Mouse (Mus musculus) midbrain, postnatal 0 days (tissue): ENCODE measurements at regions not wholly inside any gene's neighbourhood (a gene's known extent, or its start where the extent isn't known, plus 50 kb on each side); places are given as distances from the start of the nearest gene placed in this dataset.

Experiments used
- ATAC-seq: fragments of 200-750 bp; cut with Nextera tagmentation; 2 replicates; pipeline ENCODE4 v1.8.0; 2017; ENCODE audit warnings: moderate number of reproducible peaks, mild to moderate bottlenecking, moderate TSS enrichment, moderate library complexity; ENCODE audit not compliant: low FRiP score
- DNase-seq: peaks from one replicate; pipeline ENCODE4 v3.0.0-alpha.2; 2015; ENCODE audit warnings: low spot score
- H3K27ac ChIP-seq: fragments of 300-500 bp; sonication (generic); 2 replicates; pipeline ENCODE4 v1.5.1; 2014; ENCODE audit warnings: low read depth, mild to moderate bottlenecking, low read length, mixed read lengths
- H3K27me3 ChIP-seq: fragments of 300-500 bp; sonication (generic); 2 replicates; pipeline ENCODE4 v1.6.1; 2014; ENCODE audit warnings: low read length, control low read depth, mixed read lengths; ENCODE audit not compliant: insufficient read depth
- H3K36me3 ChIP-seq: fragments of 300-500 bp; sonication (generic); 2 replicates; pipeline ENCODE4 v1.6.1; 2014; ENCODE audit warnings: low read length, control low read depth, mixed read lengths; ENCODE audit not compliant: insufficient read depth
- H3K4me1 ChIP-seq: fragments of 300-500 bp; sonication (generic); 2 replicates; pipeline ENCODE4 v1.6.1; 2014; ENCODE audit warnings: mild to moderate bottlenecking, control low read depth, antibody characterized with exemption, low read length, mixed read lengths; ENCODE audit not compliant: insufficient read depth
- H3K4me2 ChIP-seq: fragments of 300-500 bp; sonication (generic); 2 replicates; pipeline ENCODE4 v1.6.1; 2014; ENCODE audit warnings: low read depth, mild to moderate bottlenecking, low read length, mixed read lengths; ENCODE audit not compliant: poor library complexity, severe bottlenecking
- H3K4me3 ChIP-seq: fragments of 300-500 bp; sonication (generic); 2 replicates; pipeline ENCODE4 v1.5.1; 2014; ENCODE audit warnings: low read depth, mild to moderate bottlenecking, low read length, moderate library complexity
- H3K9ac ChIP-seq: fragments of 300-500 bp; sonication (generic); replicated peaks from 2 replicates; pipeline ENCODE4 v1.6.1; 2014; ENCODE audit warnings: mild to moderate bottlenecking, low read length, moderate library complexity, mixed read lengths; ENCODE audit not compliant: poor library complexity, severe bottlenecking
- H3K9me3 ChIP-seq: fragments of 300-500 bp; sonication (generic); 2 replicates; pipeline ENCODE4 v1.6.1; 2016; ENCODE audit warnings: low read length, control low read depth
- CTCF ChIP-seq: IDR thresholded peaks from 2 replicates; pipeline ENCODE4 v1.5.1; 2016; ENCODE audit warnings: antibody characterized with exemption, mild to moderate bottlenecking
- WGBS: fragments of 180-500 bp; shearing (Covaris S2); extraction: QIAGEN DNeasy Blood & Tissue Kit; methylation state at CpG from one replicate; pipeline ENCODE4 v1.1.7; 2014; 5-methylcytosine and 5-hydroxymethylcytosine counted together

- ATAC-seq = no peak
These were observed 266.9 kb upstream of the Cntnap5a start for GRCm38 (mm10) chr1:115417645-115418044.

GRCm38 (mm10) chr1:115422491-115422890 is 262.1 kb upstream of the Cntnap5a start:
- Histone ChIP-seq H3K4me3 (no peak overlapping the region), H3K27me3 (no peaks in the 10 kb centered on the region), H3K4me1 (no peaks in the 10 kb centered on the region), H3K36me3 (no peaks in the 10 kb centered on the region), H3K27ac (no peak overlapping the region), H3K9me3 (no peaks in the 10 kb centered on the region), H3K9ac (no peak overlapping the region), H3K4me2 (no peak overlapping the region)
- DNase-seq = peak; percentile 14
- ATAC-seq = no peak
- 46% methylated on average over 1 of the region's 1 CpGs for WGBS
- no peak for TF ChIP-seq CTCF

More at GRCm38 (mm10) chr1:115417645-115418044, 266.9 kb upstream of the Cntnap5a start:
- DNase-seq = no peak
- Histone ChIP-seq H3K36me3 (no peaks in the 10 kb centered on the region), H3K27ac (no peak overlapping the region), H3K9ac (no peak overlapping the region), H3K4me1 (no peaks in the 10 kb centered on the region), H3K4me3 (no peak overlapping the region), H3K4me2 (no peak overlapping the region), H3K9me3 (no peaks in the 10 kb centered on the region), H3K27me3 (no peaks in the 10 kb centered on the region)
- 64% methylated on average over 2 of the region's 2 CpGs for WGBS
- TF ChIP-seq CTCF = no peak

DNA sequence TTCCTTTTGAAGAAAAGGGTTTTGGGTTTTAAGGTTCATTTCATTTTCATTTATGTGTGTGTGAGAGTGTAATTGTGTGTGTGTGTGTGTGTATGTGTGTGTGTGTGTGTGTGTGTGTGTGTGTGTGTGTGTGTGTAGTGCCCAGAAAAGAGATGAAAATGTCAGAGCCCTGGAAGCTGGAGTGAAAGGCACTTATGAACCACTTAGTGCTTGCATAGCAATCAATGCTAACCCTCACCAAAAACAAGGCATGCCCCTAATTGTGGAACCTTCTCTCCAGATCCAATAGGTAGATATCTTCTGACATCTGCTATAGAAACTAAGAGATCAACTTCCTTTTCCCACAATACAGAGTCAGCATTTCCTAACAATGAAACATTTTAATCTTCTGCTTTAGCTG is 261.6 kb upstream of the Cntnap5a start:
- Histone ChIP-seq H3K4me1 (no peaks in the 10 kb centered on the region), H3K4me2 (no peak overlapping the region), H3K27me3 (no peaks in the 10 kb centered on the region), H3K4me3 (no peak overlapping the region), H3K9me3 (no peaks in the 10 kb centered on the region), H3K27ac (no peak overlapping the region), H3K36me3 (no peaks in the 10 kb centered on the region), H3K9ac (no peak overlapping the region)
- no peak for TF ChIP-seq CTCF
- ATAC-seq = no peak
- no peak for DNase-seq
